Mouse (Mus musculus): ENCODE results near the gene Wnt3.

- TF ChIP-seq CTCF (IDR thresholded peaks at IDR 0.05; ENCODE audit: low read depth, low read length) (no peak), EP300 (IDR thresholded peaks at IDR 0.05; ENCODE audit: insufficient read depth, low read depth, low read length) (no peak), POLR2A (IDR thresholded peaks at IDR 0.05; ENCODE audit: insufficient read depth, low read length) (no peak)
Measured at GRCm38 (mm10) chr11:103750612-103751011, 23.3 kb upstream of the Wnt3 start.

Measured in ES-Bruce4 (cell line).